Mouse (Mus musculus) limb, embryonic 11.5 days (tissue): Measurements from ENCODE around the gene Cyp4f18. TPM values are rescaled to one million over a fixed set of nuclear protein-coding genes. Genes with fewer than 3 reads are reported as not detected.
"Not testable (repeated sequence)": the region's sequence is repeated elsewhere in the genome, so short reads cannot be mapped to it uniquely, and the experiment has no call there.

Experiments used
- ATAC-seq: fragments of 200-750 bp; cut with Nextera tagmentation; 2 replicates; pipeline ENCODE4 v1.8.0; 2017; ENCODE audit warnings: low read depth; ENCODE audit not compliant: insufficient number of reproducible peaks, low FRiP score, low TSS enrichment
- DNase-seq: peaks from one replicate; pipeline ENCODE4 v3.0.0-alpha.2; 2015; ENCODE audit warnings: low spot score
- H3K27ac ChIP-seq: fragments of 300-500 bp; sonication (generic); replicated peaks from 2 replicates; pipeline ENCODE4 v1.5.1; 2014; ENCODE audit warnings: low read depth, mild to moderate bottlenecking, low read length
- H3K27me3 ChIP-seq: fragments of 300-500 bp; sonication (generic); 2 replicates; pipeline ENCODE4 v1.6.1; 2014; ENCODE audit warnings: mild to moderate bottlenecking, low read length, mixed read lengths; ENCODE audit not compliant: control insufficient read depth, insufficient read depth
- H3K36me3 ChIP-seq: fragments of 300-500 bp; sonication (generic); 2 replicates; pipeline ENCODE4 v1.6.1; 2014; ENCODE audit warnings: mild to moderate bottlenecking, low read length, moderate library complexity, mixed read lengths; ENCODE audit not compliant: control insufficient read depth, insufficient read depth
- H3K4me1 ChIP-seq: fragments of 300-500 bp; sonication (generic); 2 replicates; pipeline ENCODE4 v1.6.1; 2014; ENCODE audit warnings: low read length, mixed read lengths; ENCODE audit not compliant: control insufficient read depth, insufficient read depth
- H3K4me2 ChIP-seq: fragments of 300-500 bp; sonication (generic); 2 replicates; pipeline ENCODE4 v1.6.1; 2014; ENCODE audit warnings: low read depth, mild to moderate bottlenecking, moderate library complexity; ENCODE audit not compliant: severe bottlenecking
- H3K4me3 ChIP-seq: fragments of 300-500 bp; sonication (generic); 2 replicates; pipeline ENCODE4 v1.5.1; 2014; ENCODE audit warnings: low read depth, low read length
- H3K9ac ChIP-seq: fragments of 300-500 bp; sonication (generic); 2 replicates; pipeline ENCODE4 v1.6.1; 2014; ENCODE audit warnings: mild to moderate bottlenecking, low read length
- H3K9me3 ChIP-seq: fragments of 300-500 bp; sonication (generic); 2 replicates; pipeline ENCODE4 v1.6.1; 2016; ENCODE audit warnings: low read length; ENCODE audit not compliant: control insufficient read depth
- WGBS: fragments of 180-500 bp; shearing (Covaris S2); extraction: QIAGEN DNeasy Blood & Tissue Kit; methylation state at CpG from one replicate; pipeline ENCODE4 v1.1.7; 2014; 5-methylcytosine and 5-hydroxymethylcytosine counted together
- polyA plus RNA-seq: library from polyadenylated mRNA; unstranded; fragments of >200 nt; fragmentation: Nextera tagmentation; extraction: Ambion mirVana; gene quantifications from 2 replicates; pipeline ENCODE4 v1.2.1, GENCODE M21; 2014

The Cyp4f18 gene
- 0.30 and 1.0 TPM in 2 replicates for polyA plus RNA-seq

DNA sequence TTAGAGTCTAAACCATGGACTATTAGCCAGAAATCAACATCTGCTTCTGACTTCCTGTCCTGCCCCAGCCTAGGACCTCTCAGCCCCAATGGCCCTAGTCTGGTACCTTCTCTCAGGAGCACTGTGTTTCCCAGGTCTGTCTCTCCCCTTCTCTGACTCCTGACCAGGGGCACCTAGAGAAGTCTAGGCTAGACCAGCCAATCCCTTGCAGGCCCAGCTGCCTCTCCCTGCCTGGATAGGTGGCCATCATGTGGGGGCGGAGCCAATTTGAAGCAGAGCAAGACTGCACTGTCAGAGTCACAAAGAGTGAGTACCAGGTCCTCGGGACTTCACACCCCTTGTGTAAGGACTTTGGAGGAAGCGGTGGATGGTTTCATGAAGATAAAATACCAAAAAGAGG, at the start of gene Cyp4f18:
Cyp4f18 (minus strand) TSS at position 154 of the 400 bp plus-strand sequence.
- 71% methylated on average over 3 of the region's 3 CpGs for WGBS
- Histone ChIP-seq H3K27me3 (no peaks in the 10 kb centered on the region), H3K36me3 (no peaks in the 10 kb centered on the region), H3K9me3 (no peaks in the 10 kb centered on the region), H3K4me2 (no peak within 1 kb of the TSS), H3K27ac (no peak within 1 kb of the TSS), H3K4me1 (no peaks in the 10 kb centered on the region), H3K9ac (no peak within 1 kb of the TSS), H3K4me3 (no peak within 1 kb of the TSS)
- ATAC-seq (no peak), DNase-seq (no peak)

DNA sequence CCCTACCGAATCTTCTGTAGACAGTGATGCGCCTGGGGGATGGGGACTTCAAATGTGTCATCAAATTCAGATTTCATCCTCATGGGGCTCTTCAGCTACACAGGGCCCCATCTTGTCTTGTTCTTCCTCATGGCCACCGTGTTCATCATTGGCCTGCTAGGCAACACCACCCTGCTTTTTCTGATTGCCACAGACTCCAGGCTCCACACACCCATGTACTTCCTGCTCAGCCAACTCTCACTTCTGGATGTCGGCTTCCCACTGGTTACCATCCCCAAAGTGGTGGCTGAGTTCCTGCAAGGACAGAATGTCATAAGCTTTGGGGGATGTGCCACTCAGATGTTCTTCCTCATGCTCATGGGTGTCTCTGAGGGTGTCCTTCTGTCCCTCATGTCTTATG, 48.2 kb upstream of the Cyp4f18 start:
- H3K4me2 ChIP-seq, H3K4me3 ChIP-seq, H3K36me3 ChIP-seq, ATAC-seq, DNase-seq, H3K4me1 ChIP-seq, H3K27me3 ChIP-seq, H3K9me3 ChIP-seq, H3K9ac ChIP-seq, H3K27ac ChIP-seq: not testable (repeated sequence)
- WGBS, result 85% methylated on average over 3 of the region's 4 CpGs

DNA sequence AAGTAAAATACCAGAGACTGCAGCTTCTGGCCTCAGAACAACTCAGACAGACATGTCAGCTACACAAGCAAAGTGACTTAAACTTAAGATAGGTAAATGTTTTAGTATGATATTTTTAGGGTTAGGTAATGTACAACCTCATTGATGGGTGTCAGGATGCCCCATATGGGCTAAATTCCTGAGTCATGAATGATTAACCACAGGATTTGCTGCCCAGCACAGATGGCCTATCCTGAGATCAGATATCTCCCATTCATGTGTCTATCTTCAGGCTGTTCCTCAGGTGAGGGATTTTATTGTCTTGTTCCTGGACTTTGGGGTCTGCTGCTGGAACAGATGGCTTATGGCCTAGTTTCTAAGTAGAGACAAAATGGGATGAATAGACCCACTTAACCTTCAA, 45.2 kb upstream of the Cyp4f18 start:
- not testable (repeated sequence) for H3K4me3 ChIP-seq, H3K4me1 ChIP-seq, H3K9me3 ChIP-seq, H3K27ac ChIP-seq, ATAC-seq, H3K9ac ChIP-seq, H3K27me3 ChIP-seq, DNase-seq, H3K4me2 ChIP-seq, H3K36me3 ChIP-seq

DNA sequence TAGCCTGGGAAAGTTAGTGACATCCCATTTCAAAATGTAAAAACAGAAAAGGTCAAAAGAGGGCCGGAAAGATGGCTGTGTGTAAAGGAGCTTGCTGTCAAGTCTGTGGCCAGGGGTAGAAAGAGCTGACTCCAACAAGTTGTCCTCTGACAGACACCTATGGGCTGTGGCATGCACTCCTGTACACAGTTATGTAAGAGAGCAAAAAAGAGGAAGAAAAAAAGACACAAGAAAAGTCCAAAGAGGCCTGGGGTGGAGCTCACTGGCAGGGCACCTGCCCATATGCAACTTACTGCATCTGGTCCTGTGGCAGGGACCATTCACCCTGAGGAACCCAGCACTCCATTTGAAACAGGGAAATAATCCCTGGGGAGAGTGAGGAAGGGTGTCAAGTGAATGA, 33.1 kb upstream of the Cyp4f18 start:
- Histone ChIP-seq H3K27ac (no peak overlapping the region), H3K27me3 (no peaks in the 10 kb centered on the region), H3K9me3 (no peaks in the 10 kb centered on the region), H3K9ac (no peak overlapping the region), H3K36me3 (no peaks in the 10 kb centered on the region), H3K4me2 (no peak overlapping the region), H3K4me3 (no peak overlapping the region), H3K4me1 (no peaks in the 10 kb centered on the region)
- peak; percentile 12 for DNase-seq
- ATAC-seq, result no peak
- 91% methylated on average over 1 of the region's 1 CpGs for WGBS

DNA sequence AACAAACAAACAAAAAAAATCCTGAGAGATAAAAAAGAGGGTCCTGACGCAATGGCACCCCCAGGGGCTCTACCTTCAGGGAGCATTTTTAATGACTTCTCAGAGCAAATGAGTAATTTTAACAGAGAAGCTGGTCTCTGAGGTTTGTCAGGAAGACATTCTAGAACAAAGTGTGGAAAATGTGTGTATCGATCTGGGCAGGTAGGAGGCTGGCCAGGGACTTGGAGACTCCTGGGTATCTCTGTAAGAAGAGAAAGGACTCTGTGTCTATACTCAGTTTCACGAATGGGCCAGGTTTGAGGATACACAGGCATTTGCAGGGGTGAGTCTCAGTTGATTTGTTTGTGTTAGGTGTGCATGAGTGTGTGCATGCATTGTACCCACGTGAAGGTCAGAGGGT, 31.5 kb upstream of the Cyp4f18 start, which contains the start of gene Olfr372:
Olfr372 (plus strand) TSS at position 301 of the 400 bp plus-strand sequence.
- not testable (repeated sequence) for DNase-seq, ATAC-seq

DNA sequence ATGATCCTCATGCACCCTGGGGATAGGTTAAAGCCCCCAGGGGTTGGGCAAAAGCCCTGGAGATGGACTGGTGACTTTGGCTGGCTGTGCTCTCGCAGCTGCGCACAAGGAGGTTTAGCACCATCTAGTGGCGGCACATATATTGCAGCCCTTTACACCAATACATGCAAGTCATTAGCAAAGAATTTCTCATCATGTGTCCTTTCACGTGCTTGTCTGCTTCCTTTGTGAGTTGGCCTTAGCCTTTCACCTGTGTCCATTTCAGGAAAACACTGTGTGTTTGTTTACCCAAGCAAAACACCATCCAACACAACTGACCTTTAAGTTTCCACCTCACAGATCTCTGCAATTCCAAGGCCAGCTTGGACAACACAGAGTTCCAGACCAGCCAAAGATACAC, 23.5 kb upstream of the Cyp4f18 start:
- H3K4me1 ChIP-seq, H3K9ac ChIP-seq, H3K36me3 ChIP-seq, H3K27ac ChIP-seq, H3K9me3 ChIP-seq, H3K27me3 ChIP-seq, H3K4me3 ChIP-seq, ATAC-seq, H3K4me2 ChIP-seq: not testable (repeated sequence)
- peak; percentile 3 for DNase-seq
- 43% methylated on average over 4 of the region's 4 CpGs for WGBS

More for the DNA sequence above, 31.5 kb upstream of the Cyp4f18 start, which contains the start of gene Olfr372:
- H3K36me3 ChIP-seq, H3K9ac ChIP-seq, H3K4me2 ChIP-seq, H3K27ac ChIP-seq, H3K4me1 ChIP-seq, H3K27me3 ChIP-seq, H3K4me3 ChIP-seq, H3K9me3 ChIP-seq: not testable (repeated sequence)
- 85% methylated on average over 4 of the region's 4 CpGs for WGBS

DNA sequence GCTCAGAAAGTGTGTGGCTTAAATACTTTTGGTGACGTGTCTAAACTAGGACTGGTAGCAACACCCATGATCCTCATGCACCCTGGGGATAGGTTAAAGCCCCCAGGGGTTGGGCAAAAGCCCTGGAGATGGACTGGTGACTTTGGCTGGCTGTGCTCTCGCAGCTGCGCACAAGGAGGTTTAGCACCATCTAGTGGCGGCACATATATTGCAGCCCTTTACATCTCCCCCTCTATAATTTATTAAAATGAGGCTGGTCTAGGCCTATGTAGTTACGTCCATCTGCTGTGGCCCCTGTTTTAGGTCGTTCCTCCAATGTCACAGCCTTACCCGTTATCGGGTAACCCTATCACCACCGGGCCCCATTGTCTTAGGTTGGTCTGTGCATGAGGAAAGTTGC, 15.5 kb upstream of the Cyp4f18 start:
- H3K9ac ChIP-seq, H3K27me3 ChIP-seq, ATAC-seq, H3K27ac ChIP-seq, H3K9me3 ChIP-seq, H3K4me3 ChIP-seq, H3K4me2 ChIP-seq, DNase-seq, H3K4me1 ChIP-seq, H3K36me3 ChIP-seq: not testable (repeated sequence)
- WGBS, result 22% methylated on average over 4 of the region's 9 CpGs

DNA sequence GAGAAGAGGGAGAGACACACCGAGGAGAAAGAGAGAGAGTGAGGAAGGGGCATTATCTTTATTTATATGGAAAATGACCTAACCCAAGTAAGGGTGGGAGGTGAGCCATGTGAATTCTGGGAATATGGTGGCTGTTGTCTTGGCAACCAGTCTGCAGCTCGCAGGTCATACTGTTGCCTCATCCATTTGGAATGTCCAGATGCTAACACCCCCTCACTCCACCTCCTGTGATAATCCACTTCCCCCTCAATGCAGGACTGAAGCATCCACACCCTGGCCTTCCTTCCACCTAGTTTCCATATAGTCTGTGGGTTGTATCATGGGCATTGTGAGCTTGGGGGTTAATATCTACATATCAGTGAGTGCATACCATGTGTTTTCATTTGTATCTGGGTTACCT, 10.4 kb upstream of the Cyp4f18 start:
- Histone ChIP-seq H3K27ac (no peak overlapping the region), H3K4me2 (no peak overlapping the region), H3K4me1 (no peaks in the 10 kb centered on the region), H3K27me3 (no peaks in the 10 kb centered on the region), H3K36me3 (no peaks in the 10 kb centered on the region), H3K4me3 (no peak overlapping the region), H3K9ac (no peak overlapping the region), H3K9me3 (no peaks in the 10 kb centered on the region)
- WGBS, result 65% methylated on average over 2 of the region's 2 CpGs
- DNase-seq (no peak), ATAC-seq (no peak)

DNA sequence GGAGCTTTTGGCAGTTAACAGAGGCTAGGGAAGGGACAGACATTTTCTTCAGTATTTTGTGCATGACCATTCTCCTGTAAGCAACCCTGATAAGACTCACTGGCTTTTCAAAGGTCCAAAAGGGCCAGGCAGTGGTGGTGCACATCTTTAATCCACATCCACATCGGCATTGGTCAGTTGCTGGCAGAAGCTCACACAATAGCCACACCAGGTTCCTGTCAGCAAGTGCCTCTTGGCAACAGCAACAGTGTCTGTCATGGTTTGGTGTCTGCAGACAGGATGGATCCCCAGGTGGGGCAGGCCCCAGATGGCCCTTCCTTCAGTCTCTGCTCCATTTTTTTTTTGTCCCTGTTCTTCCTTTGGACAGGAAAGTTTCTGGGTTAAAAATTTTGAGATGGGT, 9.6 kb upstream of the Cyp4f18 start:
- not testable (repeated sequence) for H3K36me3 ChIP-seq, H3K9me3 ChIP-seq, H3K27ac ChIP-seq, H3K27me3 ChIP-seq, H3K9ac ChIP-seq, DNase-seq, H3K4me2 ChIP-seq, ATAC-seq, H3K4me1 ChIP-seq, H3K4me3 ChIP-seq
- WGBS, result 79% methylated on average over 1 of the region's 1 CpGs
